Mouse (Mus musculus): ENCODE results near the gene Fthl17c.
A peak's percentile ranks its signal among the peaks of the same experiment; 100 is the strongest.
"Not testable (repeated sequence)": the region's sequence is repeated elsewhere in the genome, so short reads cannot be mapped to it uniquely, and the experiment has no call there.

Gene Fthl17c

DNA sequence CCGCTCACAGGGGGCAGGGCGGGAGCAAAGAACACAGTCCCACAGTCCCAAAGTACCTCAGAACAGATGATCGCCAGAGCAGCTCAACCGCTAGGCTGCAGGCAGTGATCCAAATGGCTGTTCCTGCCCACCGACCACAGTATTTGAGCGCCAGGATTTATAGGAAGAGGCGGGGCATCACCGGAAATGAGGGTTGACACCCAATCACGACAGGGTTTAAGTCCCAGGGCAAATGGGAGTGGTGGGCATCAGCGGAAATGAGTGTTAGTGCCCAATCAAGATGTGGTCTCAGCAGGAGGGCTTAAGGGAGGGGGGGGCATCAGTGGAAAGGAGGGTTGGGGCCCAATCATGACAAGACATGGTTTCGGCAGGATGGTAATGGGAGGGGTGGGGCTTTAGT lies at the start of gene Fthl17c:
Gene Fthl17c, minus strand, starts transcription at position 101 of the 400 bp plus-strand sequence.
- not testable (repeated sequence) for DNase-seq (ENCODE audit: inconsistent age in 2 of 2, low spot score in 1 of 2)

DNA sequence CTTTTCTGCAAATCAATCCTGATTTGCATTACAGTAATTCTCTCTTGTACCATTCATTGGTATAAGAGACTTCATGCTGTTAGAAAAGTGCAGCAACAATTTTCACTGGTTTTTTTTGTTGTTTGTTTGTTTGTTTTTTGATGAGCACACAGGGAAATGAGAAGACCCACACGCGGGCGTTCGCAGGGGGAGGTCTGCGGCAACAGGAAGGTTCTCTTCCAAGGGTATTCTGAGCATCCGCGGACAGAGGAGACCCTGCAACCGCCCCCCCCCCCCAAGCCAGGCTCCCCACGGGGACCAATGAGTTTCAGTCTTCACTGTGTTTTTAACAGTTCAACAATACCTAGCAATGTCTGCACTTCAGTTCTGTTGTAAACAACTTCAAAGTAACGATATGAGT lies 43.1 kb upstream of the Fthl17c start:
- no peak for DNase-seq (ENCODE audit: inconsistent age in 2 of 2, low spot score in 1 of 2)

DNA sequence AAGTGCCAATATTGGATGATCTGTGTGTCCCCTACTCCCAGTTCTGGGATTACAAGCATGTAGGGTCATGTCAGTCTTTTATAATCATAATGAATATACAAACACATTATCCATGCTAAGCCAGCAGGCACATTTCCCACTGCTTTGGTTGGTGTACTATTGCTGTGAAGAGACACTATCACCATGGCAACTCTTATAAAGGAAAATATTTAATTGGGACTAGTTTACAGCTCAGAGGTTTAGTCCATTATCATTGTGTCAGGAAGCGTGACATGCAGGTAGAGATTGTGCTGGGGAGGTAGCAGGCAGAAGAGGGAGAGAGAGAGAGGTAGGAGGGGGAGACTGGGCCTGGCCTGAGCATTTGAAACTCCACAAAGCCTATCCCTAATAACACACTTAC lies 39.7 kb upstream of the Fthl17c start:
- DNase-seq (ENCODE audit: inconsistent age in 2 of 2, low spot score in 1 of 2): no peak

DNA sequence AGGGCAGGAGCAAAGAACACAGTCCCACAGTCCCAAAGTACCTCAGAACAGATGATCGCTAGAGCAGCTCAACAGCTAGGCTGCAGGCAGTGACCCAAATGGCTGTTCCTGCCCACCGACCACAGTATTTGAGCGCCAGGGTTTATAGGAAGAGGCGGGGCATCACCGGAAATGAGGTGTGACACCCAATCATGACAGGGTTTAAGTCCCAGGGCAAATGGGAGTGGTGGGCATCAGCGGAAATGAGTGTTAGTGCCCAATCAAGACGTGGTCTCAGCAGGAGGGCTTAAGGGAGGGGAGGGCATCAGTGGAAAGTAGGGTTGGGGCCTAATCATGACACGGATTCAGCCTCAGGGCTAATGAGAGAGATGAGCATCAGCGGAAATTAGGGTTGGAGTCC lies 10.3 kb upstream of the Fthl17c start, which contains the start of gene Fthl17d:
Gene Fthl17d, minus strand, starts transcription at position 101 of the 400 bp plus-strand sequence.
- not testable (repeated sequence) for DNase-seq (ENCODE audit: inconsistent age in 2 of 2, low spot score in 1 of 2)

- DNase-seq (ENCODE audit: inconsistent age in 2 of 2, low spot score in 1 of 2): peak in 1 of 2 experiments; percentile 11
Observed at GRCm38 (mm10) chrX:8964618-8965017, 11.7 kb downstream of the Fthl17c start.

DNA sequence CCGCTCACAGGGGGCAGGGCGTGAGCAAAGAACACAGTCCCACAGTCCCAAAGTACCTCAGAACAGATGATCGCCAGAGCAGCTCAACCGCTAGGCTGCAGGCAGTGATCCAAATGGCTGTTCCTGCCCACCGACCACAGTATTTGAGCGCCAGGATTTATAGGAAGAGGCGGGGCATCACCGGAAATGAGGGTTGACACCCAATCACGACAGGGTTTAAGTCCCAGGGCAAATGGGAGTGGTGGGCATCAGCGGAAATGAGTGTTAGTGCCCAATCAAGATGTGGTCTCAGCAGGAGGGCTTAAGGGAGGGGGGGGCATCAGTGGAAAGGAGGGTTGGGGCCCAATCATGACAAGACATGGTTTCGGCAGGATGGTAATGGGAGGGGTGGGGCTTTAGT lies 13.5 kb downstream of the Fthl17c start, which contains the start of gene Fthl17b:
Gene Fthl17b, minus strand, starts transcription at position 101 of the 400 bp plus-strand sequence.
- not testable (repeated sequence) for DNase-seq (ENCODE audit: inconsistent age in 2 of 2, low spot score in 1 of 2)

- peak; percentile 74 to 93 for DNase-seq (ENCODE audit: inconsistent age in 2 of 2, low spot score in 1 of 2)
Observed at GRCm38 (mm10) chrX:8948130-8948805, 28.1 kb downstream of the Fthl17c start.

DNA sequence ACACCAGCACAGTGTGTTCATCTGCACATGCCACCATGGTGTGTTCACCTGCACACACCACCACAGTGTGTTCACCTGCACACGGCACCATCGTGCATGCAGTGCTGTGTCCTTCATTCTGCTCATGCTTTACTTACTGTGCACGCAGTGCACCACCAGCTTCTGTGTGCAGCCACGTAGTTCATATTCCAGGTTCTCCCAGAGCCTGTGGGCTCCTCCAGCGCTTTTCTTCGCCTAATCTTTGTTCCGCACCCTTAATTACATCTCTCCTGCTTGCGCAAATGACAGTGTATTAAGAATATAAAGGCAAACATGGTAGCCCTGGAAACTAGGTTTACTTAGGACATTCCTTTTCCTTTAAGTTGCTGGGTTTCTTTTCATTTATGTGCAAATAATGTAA lies 32.3 kb downstream of the Fthl17c start:
- DNase-seq (ENCODE audit: inconsistent age in 2 of 2, low spot score in 1 of 2): no peak

DNA sequence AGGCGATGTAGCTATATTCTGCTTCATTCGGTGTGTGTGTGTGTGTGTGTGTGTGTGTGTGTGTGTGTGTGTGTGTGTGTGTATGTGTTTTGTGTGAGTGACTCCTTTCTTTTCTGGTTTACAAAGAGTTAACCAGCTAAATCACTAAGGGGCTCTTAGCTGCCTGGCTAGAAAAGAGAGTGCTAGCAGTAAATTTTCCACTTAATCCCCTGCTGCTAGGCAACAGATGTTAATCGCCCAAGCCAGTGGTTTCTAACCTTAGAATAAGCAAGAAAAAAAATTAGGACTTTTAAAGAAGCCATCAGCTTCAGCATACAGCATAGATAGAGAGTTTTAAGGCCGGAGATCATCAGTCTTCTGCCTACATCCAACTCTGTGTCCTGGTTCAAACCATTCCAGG lies 49.1 kb downstream of the Fthl17c start:
- DNase-seq (ENCODE audit: inconsistent age in 2 of 2, low spot score in 1 of 2): no peak
